Mouse (Mus musculus): ENCODE results near the gene Rapsn.

DNA sequence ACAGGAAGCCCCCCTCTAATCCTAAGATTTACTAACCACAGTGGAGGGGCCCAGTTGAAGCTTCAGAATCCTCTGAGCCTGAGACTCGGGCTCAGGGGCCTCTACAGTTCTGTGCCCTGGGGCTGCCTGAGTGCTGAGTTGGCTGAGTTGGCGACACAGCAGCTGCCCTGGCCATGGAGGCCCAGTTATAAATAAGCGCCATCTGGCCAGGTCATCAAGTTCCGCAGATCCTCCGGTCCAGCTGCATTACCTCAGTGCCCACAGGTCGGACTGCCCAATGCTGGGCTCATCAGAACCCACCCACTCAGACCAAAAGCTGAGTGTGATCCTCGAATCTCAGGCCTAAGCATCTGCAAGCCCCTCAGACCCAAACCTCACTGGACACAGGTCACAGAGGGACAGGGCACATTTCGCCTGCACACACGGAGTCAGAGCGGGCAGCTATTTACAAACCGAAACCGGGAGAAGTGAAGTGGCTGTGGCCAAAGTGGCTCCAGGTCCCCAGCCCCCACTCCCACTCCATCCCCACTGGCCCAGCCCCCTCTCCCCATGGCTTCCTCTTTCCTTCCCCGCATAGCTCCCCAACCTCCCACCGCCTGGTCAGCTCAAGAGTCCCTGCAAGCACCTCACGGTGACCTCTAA lies 48.9 kb downstream of the Rapsn start:
- no peak for TF ChIP-seq GATA1 (IDR thresholded peaks at IDR 0.05; ENCODE audit: low read length)
- TF ChIP-seq TAL1 (IDR thresholded peaks at IDR 0.05; ENCODE audit: low read length): no peak

Data from erythroblast, embryonic 14.5 days (primary cell).